Mouse (Mus musculus): Measurements from ENCODE around the gene Etfb.
"Not testable (repeated sequence)": the region's sequence is repeated elsewhere in the genome, so short reads cannot be mapped to it uniquely, and the experiment has no call there.

Gene Etfb

GRCm38 (mm10) chr7:43443917-43444293, at the start of gene Etfb, which contains the start of gene Gm45233:
Gene Etfb, plus strand, starts transcription at chr7:43444083.
Gene Gm45233, plus strand, starts transcription at chr7:43444128.
- DNase-seq, result peak; percentile 91

GRCm38 (mm10) chr7:43399501-43399900, 44.4 kb upstream of the Etfb start:
- no peak for DNase-seq

GRCm38 (mm10) chr7:43402718-43403117, 41.2 kb upstream of the Etfb start:
- no peak for DNase-seq

GRCm38 (mm10) chr7:43407573-43407972, 36.3 kb upstream of the Etfb start:
- no peak for DNase-seq

GRCm38 (mm10) chr7:43408131-43408553, 35.7 kb upstream of the Etfb start, which contains the start of gene Siglecg:
Gene Siglecg, plus strand, starts transcription at chr7:43408204.
- DNase-seq, result no peak

- no peak for DNase-seq
Observed at GRCm38 (mm10) chr7:43409084-43409483, 34.8 kb upstream of the Etfb start.

- not testable (repeated sequence) for DNase-seq
Observed at GRCm38 (mm10) chr7:43411724-43412123, 32.2 kb upstream of the Etfb start.

GRCm38 (mm10) chr7:43417298-43417697, 26.6 kb upstream of the Etfb start:
- DNase-seq, result no peak

GRCm38 (mm10) chr7:43422995-43423617, 20.8 kb upstream of the Etfb start:
- peak; percentile 89 for DNase-seq

GRCm38 (mm10) chr7:43423991-43424625, 19.8 kb upstream of the Etfb start:
- no peak for DNase-seq

- DNase-seq, result no peak
Observed at GRCm38 (mm10) chr7:43427406-43427805, 16.5 kb upstream of the Etfb start, which contains the start of gene Lim2. Gene Lim2, plus strand, starts transcription at chr7:43427670.

GRCm38 (mm10) chr7:43429500-43429899, 14.4 kb upstream of the Etfb start:
- no peak for DNase-seq

GRCm38 (mm10) chr7:43432891-43433290, 11.0 kb upstream of the Etfb start:
- DNase-seq, result no peak

GRCm38 (mm10) chr7:43434676-43435075, 9.2 kb upstream of the Etfb start:
- no peak for DNase-seq

- DNase-seq, result no peak
Observed at GRCm38 (mm10) chr7:43436341-43437255, 7.3 kb upstream of the Etfb start, which contains the start of gene Nkg7. Gene Nkg7, plus strand, starts transcription at chr7:43437073.

- DNase-seq, result no peak
Observed at GRCm38 (mm10) chr7:43438611-43439010, 5.3 kb upstream of the Etfb start.

- no peak for DNase-seq
Observed at GRCm38 (mm10) chr7:43440482-43440881, 3.4 kb upstream of the Etfb start, which contains the start of gene Cldnd2. Gene Cldnd2, plus strand, starts transcription at chr7:43440782.

GRCm38 (mm10) chr7:43441071-43441470, 2.8 kb upstream of the Etfb start:
- DNase-seq, result no peak

- DNase-seq, result no peak
Observed at GRCm38 (mm10) chr7:43442684-43443083, 1.2 kb upstream of the Etfb start.

- DNase-seq, result peak; percentile 59
Observed at GRCm38 (mm10) chr7:43443126-43443916, 562 bp upstream of the Etfb start.

GRCm38 (mm10) chr7:43447801-43448200, 3.9 kb downstream of the Etfb start:
- no peak for DNase-seq

GRCm38 (mm10) chr7:43448246-43448645, 4.4 kb downstream of the Etfb start:
- no peak for DNase-seq
